Mouse (Mus musculus) mesoderm, embryonic 11.5 days (tissue): Measurements from ENCODE around the gene Gbx2.
A peak's percentile ranks its signal among the peaks of the same experiment; 100 is the strongest.

ENCODE experiments used
- DNase-seq: peaks from one replicate; pipeline ENCODE4 v3.0.0-alpha.2; 2012; ENCODE audit warnings: low read depth, low spot score

The Gbx2 gene

DNA sequence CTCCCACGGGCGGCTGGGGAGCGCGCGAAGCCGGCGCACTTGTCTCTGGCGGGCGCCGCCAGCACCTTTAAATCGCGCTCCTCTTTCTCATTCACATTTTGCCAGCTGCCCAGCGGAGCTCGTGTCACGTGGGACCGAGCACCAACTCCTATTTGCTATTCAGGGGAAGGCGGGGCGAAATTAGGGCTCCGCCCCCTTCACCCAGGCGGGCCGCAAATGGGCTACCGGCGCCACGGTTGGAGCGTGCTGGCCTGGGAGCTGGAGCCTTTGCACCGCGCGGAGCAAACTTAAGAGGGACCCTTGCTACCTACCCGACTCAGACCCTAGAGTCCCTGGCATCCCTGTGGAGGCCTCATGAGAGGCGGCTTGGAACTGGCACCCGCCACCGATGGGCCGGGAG lies at the start of gene Gbx2:
Gbx2 (minus strand) TSS at position 60 of the 400 bp plus-strand sequence.
- DNase-seq: peak; percentile 95

DNA sequence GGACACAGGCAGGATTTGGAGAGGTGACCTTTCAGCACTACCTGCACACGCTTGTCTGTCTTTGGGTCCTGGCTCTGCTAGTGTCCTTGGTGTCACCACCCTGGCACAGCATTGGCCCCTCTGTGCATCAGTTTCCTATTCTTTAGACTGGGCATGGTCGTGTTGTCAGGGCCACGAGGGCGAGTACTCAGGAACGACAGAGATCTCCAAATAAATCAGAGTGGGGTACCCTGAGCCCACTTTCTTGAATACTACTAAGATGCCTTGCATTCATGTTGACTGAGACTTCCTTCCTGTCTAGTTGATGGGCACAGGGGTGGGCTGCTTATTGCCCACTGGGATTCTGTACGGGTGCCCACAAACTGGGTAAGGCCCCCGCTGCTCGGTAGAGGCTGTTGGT lies 46.3 kb upstream of the Gbx2 start:
- no peak for DNase-seq

DNA sequence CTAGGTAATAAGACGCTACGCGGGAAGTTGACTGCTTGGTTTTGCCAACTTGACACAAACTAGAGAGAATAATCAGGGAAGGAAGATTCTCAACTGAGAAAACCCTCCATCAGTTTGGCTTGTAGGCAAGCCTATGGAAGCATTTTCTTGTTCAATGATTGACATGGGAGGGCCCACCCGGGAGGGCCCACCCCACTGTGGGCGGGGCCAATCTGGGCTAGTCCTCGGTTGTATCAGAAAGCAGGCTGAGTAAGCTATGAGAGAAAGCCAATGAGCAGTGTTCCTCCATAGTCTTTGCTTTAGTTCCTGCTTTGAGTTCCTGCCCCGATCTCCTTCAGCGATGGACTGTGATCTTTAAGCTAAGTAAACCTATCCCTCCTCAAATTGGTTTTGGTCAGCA lies 45.4 kb upstream of the Gbx2 start:
- no peak for DNase-seq

DNA sequence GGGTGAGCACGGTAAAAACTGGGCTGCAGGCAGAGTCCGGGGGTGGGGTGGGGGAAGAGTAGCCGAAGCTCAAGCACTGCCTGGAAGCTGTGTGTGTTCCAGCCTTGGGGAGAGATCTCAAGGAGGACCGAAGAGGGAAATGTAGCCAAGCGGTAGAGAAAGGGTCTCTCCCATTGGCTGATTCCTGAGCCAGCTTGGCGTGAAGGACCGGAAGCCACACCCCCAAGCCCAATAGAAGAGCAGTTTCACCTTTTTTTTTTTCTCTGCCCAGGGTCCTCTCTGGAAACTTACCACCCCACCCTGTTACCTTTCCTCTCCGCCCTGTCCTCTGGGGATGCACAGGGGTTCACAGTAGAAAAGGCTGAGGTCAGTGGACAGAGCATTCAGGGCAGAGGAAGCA lies 43.6 kb upstream of the Gbx2 start:
- DNase-seq: no peak

DNA sequence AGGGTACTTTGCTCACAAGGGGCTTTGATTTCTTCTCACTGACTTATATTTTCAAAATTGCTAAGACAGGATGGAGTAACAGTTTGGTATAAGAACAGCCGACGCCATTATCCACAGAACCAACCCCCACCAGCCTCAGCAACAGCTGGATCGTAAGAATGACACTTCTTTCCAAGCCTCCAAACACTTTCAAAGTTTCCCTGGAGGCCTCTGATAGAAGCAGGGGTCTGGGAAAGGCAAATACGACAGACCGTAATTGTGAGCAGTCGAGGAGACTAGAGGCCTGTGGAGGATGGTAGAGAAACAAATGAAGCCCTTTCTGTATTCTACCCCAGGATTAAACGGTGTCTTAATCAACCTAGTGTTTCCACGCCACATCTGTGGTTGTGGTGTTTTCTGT lies 40.9 kb upstream of the Gbx2 start:
- no peak for DNase-seq

DNA sequence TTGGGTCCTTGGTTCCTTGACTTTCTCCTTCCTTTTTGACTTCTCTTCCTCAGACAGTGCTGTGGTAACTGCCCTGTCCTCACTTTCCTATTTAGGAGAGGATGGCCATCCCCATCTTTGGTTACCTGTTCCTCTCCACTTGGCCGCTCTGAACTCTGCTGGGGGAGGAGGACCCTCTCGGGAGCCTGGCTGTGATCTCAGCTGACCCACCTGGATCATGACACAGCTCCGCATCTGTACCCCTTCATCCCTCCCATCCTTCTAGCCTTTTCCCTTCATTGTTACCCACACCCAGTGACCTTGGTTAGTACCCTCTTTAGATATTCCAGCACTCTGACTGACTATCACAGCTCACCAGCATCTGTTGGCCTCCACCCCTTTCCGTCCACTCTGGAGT lies 38.7 kb upstream of the Gbx2 start:
- DNase-seq: no peak

DNA sequence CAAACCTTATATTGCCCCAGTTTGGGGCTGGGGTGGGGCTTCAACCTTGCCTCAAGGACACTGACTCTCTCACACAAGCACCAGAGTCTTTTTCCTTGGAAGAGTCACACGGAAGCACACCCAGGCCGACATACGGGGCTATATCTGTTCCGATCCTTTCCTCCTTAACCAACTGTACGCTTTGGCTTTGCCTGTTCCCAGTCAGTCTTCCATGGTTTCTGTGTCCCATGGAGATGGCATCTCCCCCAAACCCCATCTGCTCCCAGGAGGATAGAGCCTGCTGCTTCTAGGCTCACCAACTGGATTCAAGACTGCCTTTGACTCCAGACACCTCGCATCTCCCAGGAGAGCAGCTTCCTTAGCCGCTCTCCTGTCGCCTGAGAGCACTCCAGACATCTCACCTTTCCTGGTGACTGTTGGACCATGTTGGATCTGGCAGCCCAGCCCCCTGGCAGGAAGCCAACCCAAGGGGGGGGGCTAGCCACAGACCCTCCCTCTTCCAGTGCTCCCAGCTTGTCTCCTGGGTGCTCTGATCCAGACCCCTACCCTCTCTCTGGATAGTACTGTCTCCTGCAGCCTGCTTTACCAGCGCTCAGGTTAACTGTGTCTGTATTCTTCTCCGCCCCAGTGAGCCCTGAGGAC lies 38.2 kb upstream of the Gbx2 start:
- DNase-seq: no peak

DNA sequence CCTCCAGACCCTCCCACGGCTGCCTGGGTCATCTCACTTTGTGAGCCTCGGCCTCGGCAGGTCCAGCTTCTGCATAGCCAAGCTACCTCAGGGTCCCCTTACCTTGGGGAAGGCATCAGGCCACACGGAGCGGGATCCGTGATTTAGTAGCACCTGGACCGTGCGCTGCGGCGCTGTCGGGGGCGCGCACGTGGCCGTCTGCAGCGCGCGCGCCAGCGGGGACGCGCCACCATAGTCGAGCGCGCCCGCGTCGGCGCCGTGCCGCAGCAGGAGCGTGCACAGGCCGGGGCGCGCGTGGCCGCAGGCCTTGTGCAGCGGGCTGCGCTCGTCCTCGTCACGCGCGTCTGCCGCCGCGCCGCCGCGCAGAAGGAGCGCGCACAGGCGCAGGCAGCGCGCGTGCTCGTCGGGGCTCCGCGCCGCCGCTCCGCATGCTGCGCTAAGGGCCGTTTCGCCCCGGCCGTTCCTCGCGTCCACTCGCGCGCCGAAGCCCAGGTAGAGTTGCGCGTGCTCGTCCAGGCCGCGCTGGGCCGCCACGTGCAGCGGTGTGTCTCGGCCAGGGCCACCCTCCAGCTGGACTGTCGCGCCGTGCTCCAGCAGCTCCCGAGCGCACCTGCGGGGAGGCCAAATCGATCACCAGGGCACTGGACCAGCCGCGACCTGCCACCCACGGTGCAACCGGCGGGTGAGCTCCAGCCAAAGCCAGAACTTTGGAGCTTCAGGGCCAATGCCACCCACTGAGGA lies 37.3 kb upstream of the Gbx2 start:
- DNase-seq: no peak

DNA sequence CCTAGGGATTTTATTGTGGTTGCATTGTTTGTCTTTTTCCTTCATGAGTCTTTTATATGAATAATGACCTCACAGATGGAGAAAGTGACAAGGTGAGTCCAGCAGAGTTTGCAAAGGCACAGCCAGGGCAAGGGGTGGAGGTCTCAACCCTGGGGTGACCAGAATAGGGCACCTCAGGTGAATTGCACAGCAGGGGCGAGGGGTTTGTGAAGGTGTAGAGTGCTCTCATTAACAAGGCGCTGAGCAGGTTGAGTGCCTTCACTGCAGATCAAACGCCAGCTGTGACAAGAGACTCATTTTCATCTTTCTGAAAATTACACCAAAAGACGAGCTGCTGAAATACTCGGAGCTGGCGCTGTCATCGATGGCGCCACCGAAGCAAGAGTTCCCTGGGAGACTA lies 36.6 kb upstream of the Gbx2 start:
- no peak for DNase-seq

DNA sequence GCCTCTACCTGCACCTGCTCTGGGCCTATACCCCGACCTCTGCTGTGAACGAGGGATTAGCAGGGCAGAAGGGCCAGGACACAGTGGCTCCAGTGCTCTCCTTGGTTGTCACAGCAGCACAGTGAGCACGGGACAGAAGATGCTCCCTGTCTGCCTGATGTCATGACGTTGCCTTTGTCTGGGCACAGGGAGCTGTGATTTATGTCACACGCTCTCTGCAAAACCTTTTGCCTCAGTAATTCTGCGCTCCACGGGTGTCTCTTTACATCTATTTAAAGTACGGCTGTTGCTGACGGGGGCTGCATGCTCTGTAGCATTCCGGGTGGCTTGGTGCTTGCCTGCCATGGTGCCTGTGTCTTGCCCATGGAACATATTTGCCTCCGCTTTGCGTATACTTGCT lies 33.4 kb upstream of the Gbx2 start:
- peak; percentile 71 for DNase-seq

DNA sequence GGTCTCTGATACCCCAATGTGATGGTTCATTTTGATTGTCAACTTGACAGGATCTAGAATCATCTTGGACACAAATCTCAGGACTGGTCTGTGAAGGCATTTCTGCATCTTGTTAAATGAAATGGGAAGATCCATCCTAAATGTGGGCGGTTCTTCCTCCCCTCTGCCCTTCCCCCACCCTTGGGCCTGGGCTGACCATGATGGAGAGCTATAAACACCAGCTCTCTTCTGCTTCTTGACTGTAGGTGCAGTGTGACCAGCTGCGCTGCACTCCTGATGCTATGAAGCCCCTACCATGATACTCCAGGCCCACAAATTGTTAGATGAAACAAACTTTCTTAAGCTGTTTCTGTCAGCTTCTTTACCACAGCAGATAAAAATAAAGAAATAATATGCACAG lies 32.3 kb upstream of the Gbx2 start:
- no peak for DNase-seq

DNA sequence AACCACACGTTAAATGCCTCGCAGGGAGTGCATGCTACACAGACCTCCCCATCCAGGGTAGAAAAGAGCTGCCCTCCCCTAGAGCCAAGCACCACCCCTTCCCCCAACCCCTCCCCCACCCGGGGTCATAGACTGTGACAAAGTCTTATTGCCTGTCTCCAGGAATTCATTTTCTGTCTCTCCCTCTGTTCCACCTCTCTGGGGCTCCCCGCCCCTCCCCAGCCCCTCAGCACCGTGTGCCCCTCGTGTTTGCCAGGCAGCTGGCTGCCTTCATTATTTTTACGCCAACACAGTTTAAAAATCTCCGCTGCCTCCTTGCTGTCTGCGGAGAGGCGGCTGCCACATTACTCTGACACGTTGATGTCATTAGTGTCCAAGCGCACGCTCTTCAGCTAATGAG lies 31.1 kb upstream of the Gbx2 start:
- no peak for DNase-seq

DNA sequence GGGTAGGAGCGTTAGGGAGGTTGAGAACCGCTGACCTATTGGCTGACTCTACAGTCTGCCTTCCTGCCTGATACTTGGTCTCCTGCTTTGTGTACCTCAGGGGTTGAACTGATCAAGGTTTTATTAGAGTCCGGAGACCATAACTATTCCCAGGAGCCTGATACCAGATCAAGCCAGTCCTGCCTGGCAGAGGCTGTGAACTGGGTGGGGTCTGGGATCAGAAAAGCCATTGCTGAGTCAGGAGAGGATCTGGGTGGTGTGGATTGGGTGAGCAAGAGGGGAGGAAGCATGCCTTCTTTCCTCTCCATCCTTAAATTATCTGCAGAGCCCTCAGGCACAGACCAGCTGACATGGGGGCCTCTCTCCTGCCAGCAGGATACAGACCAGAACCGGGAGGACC lies 28.4 kb upstream of the Gbx2 start:
- DNase-seq: no peak

DNA sequence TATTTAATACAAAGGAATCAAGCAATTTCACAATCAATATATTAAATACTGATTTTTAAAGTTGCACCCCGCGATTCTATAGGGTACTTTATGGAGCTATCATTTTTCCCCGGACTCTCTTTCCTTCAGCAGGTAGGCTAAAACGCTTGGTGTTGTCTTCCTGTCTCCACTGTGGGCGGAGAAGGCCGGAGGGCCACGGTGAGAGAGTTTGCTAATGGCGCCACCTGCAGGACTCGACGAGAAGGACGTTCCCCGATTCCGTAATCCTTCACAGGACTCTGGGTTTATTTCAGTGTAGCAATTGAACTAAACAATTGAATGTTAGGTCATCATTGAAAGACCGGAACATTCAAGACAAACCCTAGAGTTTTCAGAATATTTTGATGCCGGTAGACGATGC lies 12.2 kb upstream of the Gbx2 start:
- DNase-seq: peak; percentile 85

DNA sequence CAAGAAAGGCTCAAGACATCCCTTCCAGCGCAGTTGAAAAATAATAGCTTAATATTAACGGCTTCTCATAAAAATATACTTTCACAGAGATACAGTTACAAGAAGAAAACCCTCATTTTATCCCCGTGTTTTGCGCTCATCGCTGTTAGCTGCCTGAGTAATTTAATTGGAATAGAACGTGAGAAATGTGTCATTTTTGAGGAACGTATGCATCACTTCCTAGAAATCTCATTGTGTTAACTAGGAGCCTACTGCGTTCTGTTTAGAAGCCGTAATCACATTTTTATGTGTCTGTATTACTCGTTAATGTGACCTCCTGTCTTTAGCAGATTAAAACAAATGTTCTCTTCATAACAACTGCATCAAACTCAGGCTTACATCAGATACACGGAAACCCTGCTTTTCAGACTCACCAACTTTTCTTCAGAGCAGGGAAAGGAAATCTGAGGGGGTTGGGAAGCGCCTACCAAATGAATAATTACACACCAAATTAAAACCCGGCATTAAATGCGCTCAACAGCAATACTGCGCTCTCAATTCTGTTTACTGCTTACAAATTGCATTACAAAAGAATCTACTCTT lies 11.5 kb upstream of the Gbx2 start:
- DNase-seq: no peak

DNA sequence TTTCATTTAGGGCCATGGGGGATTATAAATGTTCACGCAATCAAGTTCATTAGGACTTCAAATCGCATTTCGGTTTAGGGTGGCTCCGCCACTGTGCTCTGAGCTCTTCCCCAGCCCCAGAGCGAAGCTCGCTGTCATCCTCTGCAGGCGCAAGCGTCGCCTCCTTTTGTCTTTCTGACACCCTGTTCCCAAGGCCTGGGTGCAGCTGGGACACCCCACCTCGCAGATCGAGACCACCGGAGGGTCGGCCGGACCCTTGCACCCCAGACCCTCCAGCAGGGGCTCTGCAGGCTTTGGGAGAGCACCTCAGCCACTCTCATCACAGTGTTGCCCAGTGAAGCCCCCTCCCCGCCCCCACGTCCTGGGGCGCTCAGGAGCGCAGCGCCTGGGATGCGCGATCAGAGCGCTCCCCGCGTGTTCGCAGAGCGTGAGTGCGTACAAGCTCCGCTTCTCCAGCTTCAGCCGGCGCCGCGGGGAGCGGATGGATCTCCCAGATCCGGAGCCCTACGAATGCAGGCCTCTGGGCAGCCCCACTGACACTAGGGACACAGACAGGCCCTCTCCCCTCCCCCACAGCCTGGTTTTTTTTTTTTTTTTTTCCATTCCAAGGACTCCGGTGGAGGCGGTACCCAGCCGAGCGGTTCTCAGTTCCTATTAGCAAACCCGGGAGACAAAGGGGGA lies 10.9 kb upstream of the Gbx2 start:
- DNase-seq: no peak

DNA sequence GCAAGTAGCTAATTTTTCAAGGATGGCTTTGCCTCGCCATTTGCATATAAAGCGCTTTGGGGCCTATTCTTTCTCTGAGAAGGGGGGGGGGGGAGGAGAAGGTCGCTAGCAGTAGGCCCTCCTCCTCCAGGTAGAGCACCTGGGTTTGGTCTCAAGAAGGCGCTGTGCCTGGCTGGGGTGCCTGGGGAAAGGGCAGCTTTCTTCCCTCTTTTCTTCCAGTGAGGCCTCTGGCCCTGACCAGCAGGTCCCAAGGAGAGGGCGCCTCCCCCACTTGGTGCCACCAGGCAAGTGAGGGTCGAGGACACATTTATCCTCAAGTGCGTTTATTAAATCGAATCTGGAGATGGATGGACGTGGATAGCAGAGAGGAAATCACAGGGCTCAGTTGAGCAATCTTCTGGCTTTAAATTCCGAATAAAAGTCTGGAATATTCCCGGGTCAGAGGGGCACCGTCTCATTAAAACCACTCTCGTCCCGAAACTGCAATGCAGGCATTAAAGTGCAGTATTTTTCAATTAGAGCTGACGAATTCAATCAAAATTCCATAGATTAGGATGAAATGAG lies 10.1 kb upstream of the Gbx2 start:
- DNase-seq: no peak

DNA sequence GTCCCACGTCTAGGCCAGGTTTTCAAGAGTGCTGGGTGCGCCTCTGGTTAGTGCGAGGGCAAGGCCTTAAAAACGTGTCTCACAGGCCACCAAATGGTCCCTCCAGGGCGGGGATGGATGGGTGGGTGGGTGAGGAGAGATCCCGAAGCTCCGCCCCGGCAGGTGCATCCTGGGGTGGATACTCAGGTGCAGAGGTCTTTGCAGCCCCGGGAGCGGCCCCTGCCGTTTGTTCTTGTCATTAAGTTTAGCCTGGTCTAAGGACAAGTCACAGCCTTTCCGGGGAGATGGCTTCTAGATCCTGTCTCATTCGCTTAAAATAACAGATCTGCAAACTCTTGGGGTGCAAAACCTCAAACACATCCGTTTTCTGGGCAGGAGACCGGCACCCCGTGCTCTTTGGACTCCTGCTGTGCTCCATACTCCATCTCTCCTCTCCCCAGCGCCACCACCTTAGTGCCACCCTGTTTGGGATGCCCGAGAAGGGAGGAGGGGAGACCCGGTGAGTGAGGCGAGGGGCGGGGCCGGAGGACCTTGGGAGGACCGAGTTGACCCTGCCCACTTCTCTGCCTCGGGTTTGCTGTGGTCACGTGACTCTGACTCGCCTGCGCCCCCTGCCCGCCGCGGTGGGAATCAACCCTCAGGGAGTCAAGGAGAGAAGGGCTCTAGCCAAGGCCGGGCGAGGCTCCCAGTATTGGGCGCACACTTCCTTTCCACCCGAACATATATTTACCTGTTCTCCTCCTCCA lies 9.2 kb upstream of the Gbx2 start:
- DNase-seq: peak; percentile 90

DNA sequence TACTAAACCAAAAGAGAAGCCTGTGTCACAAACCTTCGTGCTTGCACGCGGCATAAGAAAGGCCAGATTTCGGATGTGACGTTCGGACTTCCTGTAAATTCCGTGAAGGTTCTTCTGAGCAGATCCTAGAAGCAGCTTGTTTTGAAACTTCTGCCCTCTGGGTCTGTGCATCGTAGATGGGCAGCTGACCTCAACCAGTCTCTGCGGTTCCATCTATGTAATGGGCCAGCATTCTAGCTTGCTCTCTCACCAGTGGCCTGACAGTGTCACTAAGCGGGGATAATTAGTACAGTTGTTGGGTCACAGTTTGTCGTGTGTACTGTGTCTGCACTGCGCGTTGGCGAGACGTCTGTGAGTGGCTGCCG lies 8.6 kb upstream of the Gbx2 start:
- no peak for DNase-seq

DNA sequence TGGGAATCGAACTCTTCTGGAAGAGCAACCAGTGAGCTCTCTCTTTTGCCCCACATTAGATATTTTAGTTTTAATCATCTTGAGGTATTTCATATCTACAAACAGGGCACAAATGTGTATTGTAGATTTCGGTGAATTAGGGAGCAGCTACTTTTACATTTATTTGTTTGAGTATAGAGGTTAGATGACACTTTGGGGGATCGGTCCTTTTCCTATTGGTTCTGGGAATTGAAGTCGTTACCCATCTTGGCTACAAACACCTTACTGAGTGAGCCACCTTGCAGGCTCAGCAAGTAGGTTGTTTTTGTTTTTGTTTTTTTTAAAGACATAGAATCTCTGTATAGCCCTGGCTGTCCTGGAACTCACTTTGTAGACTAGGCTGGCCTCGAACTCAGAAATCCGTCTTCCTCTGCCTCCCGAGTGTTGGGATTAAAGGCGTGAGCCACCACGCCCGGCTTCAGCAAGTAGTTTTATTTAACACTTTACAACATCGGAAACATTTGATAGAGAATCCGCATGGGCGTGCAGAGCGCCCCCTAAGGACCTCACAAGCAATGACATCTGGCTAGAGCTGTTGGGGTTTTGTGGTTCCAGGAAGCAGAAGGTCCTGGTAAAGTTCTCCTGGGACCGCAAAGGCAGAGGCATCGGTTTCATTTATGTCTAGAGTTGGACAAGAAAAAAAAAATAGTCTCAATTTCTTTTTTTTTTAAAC lies 8.1 kb upstream of the Gbx2 start:
- no peak for DNase-seq
